Mouse (Mus musculus) kidney, adult 2 months (tissue): ENCODE data around the gene Erh.

Experiments
- CTCF ChIP-seq: fragments of 200-500 bp; conservative IDR thresholded peaks from 2 replicates; pipeline ENCODE4 v1.5.1; 2011; ENCODE audit warnings: low read depth, mild to moderate bottlenecking, control low read depth, low read length, moderate library complexity, mixed read lengths; ENCODE audit not compliant: insufficient read depth, insufficient read length
- POLR2A ChIP-seq: fragments of 200-500 bp; IDR thresholded peaks from one replicate; pipeline ENCODE4 v1.6.1; 2011; ENCODE audit warnings: low read depth, low read length, control low read depth

DNA sequence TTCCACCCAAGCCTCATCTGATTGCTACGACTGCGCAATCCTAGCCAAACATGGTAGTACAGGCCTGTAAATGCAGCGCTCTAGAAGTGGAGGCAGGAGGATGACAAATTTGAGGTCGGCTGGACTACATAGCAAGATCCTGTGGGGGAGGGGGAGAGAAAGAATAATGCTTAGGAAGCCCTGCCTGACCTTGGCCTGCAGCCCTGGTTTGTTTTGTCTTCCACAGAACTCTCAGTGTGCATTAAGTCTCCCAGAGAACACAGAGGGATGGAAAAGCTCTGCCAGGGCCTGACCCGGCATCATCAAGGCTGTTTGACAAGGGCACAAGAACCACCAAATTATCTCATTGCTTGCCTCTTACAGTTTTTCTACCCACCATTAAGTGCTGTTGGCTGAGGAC lies 45.6 kb upstream of the Erh start:
- TF ChIP-seq CTCF (no peak), POLR2A (no peak)
